Mouse (Mus musculus) brain, embryonic 14.5 days (tissue): Measurements from ENCODE around the gene Rgma. TPM values are rescaled to one million over a fixed set of nuclear protein-coding genes. Genes with fewer than 3 reads are reported as not detected.

Experiments used
- DNase-seq: peaks from one replicate; pipeline ENCODE4 v3.0.0-alpha.2; 2011; ENCODE audit warnings: low read depth
- CTCF ChIP-seq: fragments of 200-500 bp; IDR thresholded peaks from 2 replicates; pipeline ENCODE4 v1.5.1; 2012; ENCODE audit warnings: inconsistent platforms, mild to moderate bottlenecking, moderate library complexity, borderline replicate concordance; ENCODE audit not compliant: insufficient read depth, insufficient read length; ENCODE audit errors: extremely low read depth
- POLR2A ChIP-seq: fragments of 200-500 bp; IDR thresholded peaks from 2 replicates; pipeline ENCODE4 v1.6.1; 2012; ENCODE audit warnings: mild to moderate bottlenecking, inconsistent platforms, borderline replicate concordance; ENCODE audit not compliant: poor library complexity, insufficient read depth, insufficient read length, severe bottlenecking; ENCODE audit errors: extremely low read depth
- polyA plus RNA-seq: library from polyadenylated mRNA; depleted of rRNA; stranded (reverse); fragments of >200 nt; gene quantifications from 2 replicates; pipeline ENCODE4 v1.2.3, GENCODE M21; 2012

The Rgma gene
- polyA plus RNA-seq, 1 experiment: 142 TPM

- DNase-seq: no peak
- TF ChIP-seq CTCF (no peak), POLR2A (no peak)
Measured at GRCm38 (mm10) chr7:73426235-73426634, 50.9 kb downstream of the Rgma start.

- TF ChIP-seq POLR2A (no peak), CTCF (no peak)
- no peak for DNase-seq
Measured at GRCm38 (mm10) chr7:73426752-73427386, 51.6 kb downstream of the Rgma start.

GRCm38 (mm10) chr7:73427794-73428193 is 52.5 kb downstream of the Rgma start:
- no peak for TF ChIP-seq CTCF
- no peak for TF ChIP-seq POLR2A
- DNase-seq: no peak

- no peak for TF ChIP-seq CTCF
- DNase-seq: no peak
Measured at GRCm38 (mm10) chr7:73428525-73428924, 53.2 kb downstream of the Rgma start.

- DNase-seq: peak; percentile 18
- TF ChIP-seq POLR2A (no peak), CTCF (no peak)
Measured at GRCm38 (mm10) chr7:73433637-73434335, 58.5 kb downstream of the Rgma start.

- TF ChIP-seq POLR2A (no peak), CTCF (no peak)
- DNase-seq: no peak
Measured at GRCm38 (mm10) chr7:73434336-73434677, 59.0 kb downstream of the Rgma start.

GRCm38 (mm10) chr7:73435685-73436084 is 60.4 kb downstream of the Rgma start:
- peak; percentile 57 for TF ChIP-seq CTCF
- TF ChIP-seq POLR2A: no peak
- peak; percentile 36 for DNase-seq

- TF ChIP-seq CTCF: no peak
- TF ChIP-seq POLR2A: no peak
- no peak for DNase-seq
Measured at GRCm38 (mm10) chr7:73441802-73442201, 66.5 kb downstream of the Rgma start.

- TF ChIP-seq POLR2A (no peak), CTCF (no peak)
- DNase-seq: no peak
Measured at GRCm38 (mm10) chr7:73442246-73442645, 66.9 kb downstream of the Rgma start.

GRCm38 (mm10) chr7:73451594-73451993 is 76.3 kb downstream of the Rgma start:
- TF ChIP-seq CTCF: no peak
- TF ChIP-seq POLR2A: no peak
- DNase-seq: no peak

GRCm38 (mm10) chr7:73452187-73452808 is 77.0 kb downstream of the Rgma start:
- no peak for DNase-seq
- TF ChIP-seq CTCF (no peak), POLR2A (no peak)

GRCm38 (mm10) chr7:73454113-73454512 is 78.8 kb downstream of the Rgma start:
- TF ChIP-seq CTCF (no peak), POLR2A (no peak)

GRCm38 (mm10) chr7:73463546-73463945 is 88.2 kb downstream of the Rgma start:
- no peak for DNase-seq
- TF ChIP-seq CTCF (no peak), POLR2A (no peak)

More at GRCm38 (mm10) chr7:73454113-73454512, 78.8 kb downstream of the Rgma start:
- no peak for DNase-seq
